Mouse (Mus musculus): ENCODE measurements at regions not wholly inside any gene's neighbourhood (a gene's known extent, or its start where the extent isn't known, plus 50 kb on each side); places are given as distances from the start of the nearest gene placed in this dataset.

DNA sequence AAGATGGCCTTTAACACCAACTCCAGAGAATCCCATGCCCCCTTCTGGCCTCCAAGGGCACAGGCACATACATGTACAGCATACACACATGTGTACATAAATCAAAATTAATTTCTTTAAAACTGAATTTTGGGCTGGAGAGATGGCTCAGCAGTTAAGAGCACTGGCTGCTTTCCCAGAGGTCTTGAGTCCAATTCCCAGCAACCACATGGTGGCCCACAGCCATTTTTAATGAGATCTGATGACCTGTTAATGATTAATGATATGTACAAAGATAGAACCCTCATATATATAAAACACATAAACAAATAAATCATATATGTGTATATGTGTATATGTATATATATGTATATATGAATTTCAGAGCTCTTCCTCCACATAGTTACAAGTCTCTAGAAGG is 66.8 kb downstream of the Rplp1 start:
- H3K4me2 ChIP-seq (ENCODE audit: low read depth, low read length): no peak overlapping the region
- no peaks in the 10 kb centered on the region for H3K4me1 ChIP-seq (ENCODE audit: control insufficient read depth, insufficient read depth, low read length)
- no peaks in the 10 kb centered on the region for H3K9me3 ChIP-seq (ENCODE audit: control insufficient read depth, low read length)
- no peaks in the 10 kb centered on the region for H3K27me3 ChIP-seq (replicated peaks; ENCODE audit: control insufficient read depth, insufficient read depth, low read length)
- H3K4me3 ChIP-seq (ENCODE audit: low read depth, low read length): no peak overlapping the region
- H3K36me3 ChIP-seq (ENCODE audit: control insufficient read depth, insufficient read depth, low read length): no peaks in the 10 kb centered on the region
- ATAC-seq (ENCODE audit: low read depth): no peak
- DNase-seq (ENCODE audit: low spot score): no peak
- no peak overlapping the region for H3K9ac ChIP-seq (ENCODE audit: low read depth, low read length)
- H3K27ac ChIP-seq (replicated peaks; ENCODE audit: low read depth, low read length): no peak overlapping the region

DNA sequence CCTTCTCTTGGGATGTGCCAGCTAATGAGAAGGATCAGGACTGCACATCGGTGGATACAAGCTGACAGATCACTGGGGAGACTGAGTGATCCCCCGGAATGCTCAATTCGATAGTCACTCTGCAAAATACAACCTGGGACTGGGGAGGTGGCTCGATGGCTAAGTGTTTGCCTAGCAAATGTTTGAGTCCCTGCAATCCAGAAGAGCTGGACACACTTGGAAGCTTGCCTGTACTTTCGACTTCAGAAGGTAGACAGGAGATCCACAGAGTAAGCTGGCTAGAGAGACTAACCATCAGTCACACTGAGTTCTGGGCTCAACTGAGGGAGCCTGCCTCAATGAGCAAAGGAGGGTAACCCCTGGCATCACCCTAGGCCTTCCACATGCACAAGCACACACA is 69.7 kb downstream of the Rplp1 start:
- no peak overlapping the region for H3K4me3 ChIP-seq (ENCODE audit: low read depth, low read length)
- H3K9ac ChIP-seq (ENCODE audit: low read depth, low read length): no peak overlapping the region
- DNase-seq (ENCODE audit: low spot score) (no peak), ATAC-seq (ENCODE audit: low read depth) (no peak)
- H3K4me1 ChIP-seq (ENCODE audit: control insufficient read depth, insufficient read depth, low read length): no peaks in the 10 kb centered on the region
- 75% methylated on average over 5 of the region's 5 CpGs for WGBS
- H3K9me3 ChIP-seq (ENCODE audit: control insufficient read depth, low read length): no peaks in the 10 kb centered on the region
- no peak overlapping the region for H3K4me2 ChIP-seq (ENCODE audit: low read depth, low read length)
- no peaks in the 10 kb centered on the region for H3K36me3 ChIP-seq (ENCODE audit: control insufficient read depth, insufficient read depth, low read length)
- H3K27ac ChIP-seq (replicated peaks; ENCODE audit: low read depth, low read length): no peak overlapping the region
- no peaks in the 10 kb centered on the region for H3K27me3 ChIP-seq (replicated peaks; ENCODE audit: control insufficient read depth, insufficient read depth, low read length)

DNA sequence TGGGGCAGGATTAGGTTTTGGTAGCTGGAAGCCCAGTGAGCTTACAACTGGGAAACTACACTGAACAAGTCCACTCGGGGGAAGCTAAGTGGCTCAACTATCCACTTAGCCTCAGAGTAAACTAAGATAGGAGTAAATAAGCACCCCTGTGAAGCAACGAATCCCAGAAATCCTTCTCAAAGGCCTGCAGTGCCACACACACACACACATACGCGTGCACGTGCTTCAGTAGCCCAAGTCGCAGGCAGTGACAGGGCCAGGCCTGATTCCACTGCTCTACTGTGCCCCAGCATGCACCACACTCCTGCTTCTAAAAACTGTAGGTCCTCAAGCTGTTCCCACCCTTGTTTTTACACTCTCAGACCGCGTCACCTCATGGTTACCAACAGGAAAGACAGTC is 70.2 kb downstream of the Rplp1 start:
- Histone ChIP-seq H3K27ac (replicated peaks; ENCODE audit: low read depth, low read length) (no peak overlapping the region), H3K27me3 (replicated peaks; ENCODE audit: control insufficient read depth, insufficient read depth, low read length) (no peaks in the 10 kb centered on the region), H3K36me3 (ENCODE audit: control insufficient read depth, insufficient read depth, low read length) (no peaks in the 10 kb centered on the region), H3K9ac (ENCODE audit: low read depth, low read length) (no peak overlapping the region), H3K4me2 (ENCODE audit: low read depth, low read length) (no peak overlapping the region), H3K4me3 (ENCODE audit: low read depth, low read length) (no peak overlapping the region), H3K4me1 (ENCODE audit: control insufficient read depth, insufficient read depth, low read length) (no peaks in the 10 kb centered on the region), H3K9me3 (ENCODE audit: control insufficient read depth, low read length) (no peaks in the 10 kb centered on the region)
- DNase-seq (ENCODE audit: low spot score) (no peak), ATAC-seq (ENCODE audit: low read depth) (no peak)
- 67% methylated on average over 8 of the region's 8 CpGs for WGBS

DNA sequence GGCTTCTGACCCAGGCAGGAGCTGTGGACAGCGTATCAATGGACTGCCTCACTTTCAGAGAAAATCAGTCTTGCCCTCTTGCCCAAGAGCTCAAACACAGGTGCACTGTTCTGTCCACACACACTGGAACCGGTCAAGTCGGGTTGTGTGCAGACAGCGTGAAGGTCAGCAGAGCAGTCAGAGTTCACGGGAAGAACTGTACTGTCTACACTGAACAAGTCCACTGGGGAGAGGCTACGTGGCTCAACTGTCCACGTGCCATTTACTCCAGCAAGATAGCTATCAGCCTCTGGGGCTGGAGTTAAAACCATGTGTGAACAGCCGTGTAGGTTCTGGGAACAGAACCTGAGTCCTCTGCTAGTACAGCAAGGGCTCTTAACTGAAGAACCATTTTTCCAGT is 70.8 kb downstream of the Rplp1 start:
- WGBS: 82% methylated on average over 8 of the region's 8 CpGs
- ATAC-seq (ENCODE audit: low read depth): no peak
- H3K27me3 ChIP-seq (replicated peaks; ENCODE audit: control insufficient read depth, insufficient read depth, low read length): no peaks in the 10 kb centered on the region
- H3K4me3 ChIP-seq (ENCODE audit: low read depth, low read length): no peak overlapping the region
- no peak for DNase-seq (ENCODE audit: low spot score)
- no peak overlapping the region for H3K4me2 ChIP-seq (ENCODE audit: low read depth, low read length)
- no peaks in the 10 kb centered on the region for H3K9me3 ChIP-seq (ENCODE audit: control insufficient read depth, low read length)
- no peak overlapping the region for H3K9ac ChIP-seq (ENCODE audit: low read depth, low read length)
- no peaks in the 10 kb centered on the region for H3K36me3 ChIP-seq (ENCODE audit: control insufficient read depth, insufficient read depth, low read length)
- no peaks in the 10 kb centered on the region for H3K4me1 ChIP-seq (ENCODE audit: control insufficient read depth, insufficient read depth, low read length)
- H3K27ac ChIP-seq (replicated peaks; ENCODE audit: low read depth, low read length): no peak overlapping the region

DNA sequence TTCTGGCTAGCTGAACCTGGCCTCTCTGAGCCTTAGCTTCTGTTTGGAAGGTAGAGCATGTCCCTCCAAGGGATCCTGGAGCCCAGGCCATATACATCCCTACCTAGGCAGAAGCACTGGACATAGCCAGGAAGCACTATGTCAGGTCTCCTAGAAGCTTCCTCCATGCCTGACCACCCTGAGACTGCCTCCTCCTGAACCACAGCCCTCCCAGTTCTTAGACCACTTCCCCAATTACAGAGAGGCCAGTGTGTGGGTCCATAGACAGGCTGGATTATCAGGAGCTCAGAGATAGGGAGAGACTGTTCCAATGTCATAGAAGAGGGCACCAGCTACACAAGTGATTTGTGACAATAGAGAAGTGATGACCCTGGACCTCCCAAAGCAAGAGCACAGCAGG is 72.0 kb downstream of the Rplp1 start:
- H3K9me3 ChIP-seq (ENCODE audit: control insufficient read depth, low read length): no peaks in the 10 kb centered on the region
- no peak for DNase-seq (ENCODE audit: low spot score)
- no peak for ATAC-seq (ENCODE audit: low read depth)
- H3K4me2 ChIP-seq (ENCODE audit: low read depth, low read length): no peak overlapping the region
- no peaks in the 10 kb centered on the region for H3K27me3 ChIP-seq (replicated peaks; ENCODE audit: control insufficient read depth, insufficient read depth, low read length)
- H3K4me1 ChIP-seq (ENCODE audit: control insufficient read depth, insufficient read depth, low read length): no peaks in the 10 kb centered on the region
- H3K9ac ChIP-seq (ENCODE audit: low read depth, low read length): no peak overlapping the region
- H3K4me3 ChIP-seq (ENCODE audit: low read depth, low read length): no peak overlapping the region
- H3K36me3 ChIP-seq (ENCODE audit: control insufficient read depth, insufficient read depth, low read length): no peaks in the 10 kb centered on the region
- H3K27ac ChIP-seq (replicated peaks; ENCODE audit: low read depth, low read length): no peak overlapping the region

DNA sequence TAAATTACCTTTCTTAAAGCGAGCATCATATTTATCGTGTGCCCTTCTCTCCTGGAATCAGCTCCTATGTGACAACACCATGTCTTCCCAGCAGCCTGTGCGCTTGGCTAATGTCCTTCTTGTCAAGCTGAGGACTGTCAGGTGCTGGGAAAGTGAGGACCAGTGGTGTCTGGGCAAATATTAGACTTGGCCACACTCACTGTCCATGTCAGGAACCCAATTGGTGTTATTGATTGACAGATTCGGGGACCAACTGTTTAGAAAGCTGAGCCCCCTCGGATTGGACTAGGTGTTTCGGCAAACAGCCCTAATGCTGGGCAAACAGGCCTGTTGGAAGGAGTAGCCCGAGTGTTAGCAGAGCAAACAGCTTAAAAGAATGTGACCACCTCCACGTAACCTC is 73.1 kb downstream of the Rplp1 start:
- ATAC-seq (ENCODE audit: low read depth) (no peak), DNase-seq (ENCODE audit: low spot score) (no peak)
- Histone ChIP-seq H3K4me3 (ENCODE audit: low read depth, low read length) (no peak overlapping the region), H3K9me3 (ENCODE audit: control insufficient read depth, low read length) (no peaks in the 10 kb centered on the region), H3K27ac (replicated peaks; ENCODE audit: low read depth, low read length) (no peak overlapping the region), H3K27me3 (replicated peaks; ENCODE audit: control insufficient read depth, insufficient read depth, low read length) (no peaks in the 10 kb centered on the region), H3K9ac (ENCODE audit: low read depth, low read length) (no peak overlapping the region), H3K4me1 (ENCODE audit: control insufficient read depth, insufficient read depth, low read length) (no peaks in the 10 kb centered on the region), H3K4me2 (ENCODE audit: low read depth, low read length) (no peak overlapping the region), H3K36me3 (ENCODE audit: control insufficient read depth, insufficient read depth, low read length) (no peaks in the 10 kb centered on the region)
- WGBS: 81% methylated on average over 8 of the region's 8 CpGs

DNA sequence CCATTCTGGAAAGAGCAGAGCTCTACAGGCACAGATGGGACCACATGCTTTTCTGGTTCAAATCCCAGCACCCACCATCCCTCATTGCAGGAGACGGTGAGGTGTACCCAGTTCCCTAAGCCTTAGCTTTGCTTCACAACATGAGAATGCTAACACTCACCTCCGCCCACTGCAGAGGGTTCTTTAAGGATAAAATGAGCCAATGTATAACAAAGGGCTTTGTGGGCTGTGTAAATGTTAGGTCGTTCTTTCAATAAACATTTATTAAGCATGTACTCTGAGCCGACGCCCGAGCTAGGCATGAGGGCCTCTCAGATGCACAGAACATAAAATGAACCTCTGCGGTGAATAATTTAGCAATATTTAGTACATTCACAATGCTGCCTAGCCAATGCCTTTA is 74.0 kb downstream of the Rplp1 start:
- ATAC-seq (ENCODE audit: low read depth) (no peak), DNase-seq (ENCODE audit: low spot score) (no peak)
- no peak overlapping the region for H3K4me2 ChIP-seq (ENCODE audit: low read depth, low read length)
- H3K4me3 ChIP-seq (ENCODE audit: low read depth, low read length): no peak overlapping the region
- H3K27ac ChIP-seq (replicated peaks; ENCODE audit: low read depth, low read length): no peak overlapping the region
- H3K36me3 ChIP-seq (ENCODE audit: control insufficient read depth, insufficient read depth, low read length): no peaks in the 10 kb centered on the region
- no peaks in the 10 kb centered on the region for H3K27me3 ChIP-seq (replicated peaks; ENCODE audit: control insufficient read depth, insufficient read depth, low read length)
- 78% methylated on average over 7 of the region's 7 CpGs for WGBS
- no peaks in the 10 kb centered on the region for H3K9me3 ChIP-seq (ENCODE audit: control insufficient read depth, low read length)
- no peaks in the 10 kb centered on the region for H3K4me1 ChIP-seq (ENCODE audit: control insufficient read depth, insufficient read depth, low read length)
- H3K9ac ChIP-seq (ENCODE audit: low read depth, low read length): no peak overlapping the region

DNA sequence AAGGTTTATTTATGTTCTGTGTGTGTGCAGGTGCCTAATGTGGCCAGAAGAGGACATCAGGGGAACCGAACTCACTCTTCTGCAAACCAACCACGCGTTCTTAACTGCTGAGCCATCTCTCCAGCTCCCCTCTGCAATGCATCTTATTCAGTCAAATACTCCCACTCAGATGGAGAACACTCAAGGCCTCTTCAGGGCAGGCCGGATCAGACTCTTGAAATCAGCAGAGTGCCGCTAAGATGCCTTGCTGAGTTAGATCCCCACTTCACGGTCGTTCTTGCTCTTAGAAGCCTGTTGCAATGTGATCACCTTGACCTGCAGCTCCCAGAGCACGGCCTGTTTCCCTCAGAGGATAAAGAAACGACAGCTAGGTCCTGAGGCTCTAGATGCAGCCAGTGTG is 81.1 kb downstream of the Rplp1 start:
- no peak overlapping the region for H3K4me2 ChIP-seq (ENCODE audit: low read depth, low read length)
- no peaks in the 10 kb centered on the region for H3K36me3 ChIP-seq (ENCODE audit: control insufficient read depth, insufficient read depth, low read length)
- no peak for DNase-seq (ENCODE audit: low spot score)
- no peaks in the 10 kb centered on the region for H3K9me3 ChIP-seq (ENCODE audit: control insufficient read depth, low read length)
- H3K4me3 ChIP-seq (ENCODE audit: low read depth, low read length): no peak overlapping the region
- no peak for ATAC-seq (ENCODE audit: low read depth)
- no peaks in the 10 kb centered on the region for H3K27me3 ChIP-seq (replicated peaks; ENCODE audit: control insufficient read depth, insufficient read depth, low read length)
- WGBS: 72% methylated on average over 9 of the region's 9 CpGs
- no peaks in the 10 kb centered on the region for H3K4me1 ChIP-seq (ENCODE audit: control insufficient read depth, insufficient read depth, low read length)
- H3K9ac ChIP-seq (ENCODE audit: low read depth, low read length): no peak overlapping the region
- no peak overlapping the region for H3K27ac ChIP-seq (replicated peaks; ENCODE audit: low read depth, low read length)

DNA sequence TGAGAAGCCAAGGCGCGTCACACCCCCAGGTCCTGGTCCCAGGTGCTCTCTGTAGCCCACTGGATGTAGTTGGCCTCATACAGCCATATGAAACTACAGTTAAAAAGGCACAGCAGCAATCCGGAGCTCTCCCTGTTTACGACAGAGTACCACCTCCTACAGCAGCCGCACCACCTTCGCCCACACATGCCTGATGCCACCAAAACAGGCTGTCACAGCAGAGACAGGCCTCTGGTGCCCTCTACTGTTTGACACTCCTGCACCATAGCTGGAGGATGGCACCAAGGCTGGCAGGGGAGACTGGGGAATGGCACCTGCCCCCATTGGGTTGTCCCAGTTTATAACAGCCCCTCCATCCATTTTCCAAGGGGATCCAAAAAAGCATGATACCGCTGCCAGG is 84.1 kb downstream of the Rplp1 start:
- no peaks in the 10 kb centered on the region for H3K36me3 ChIP-seq (ENCODE audit: control insufficient read depth, insufficient read depth, low read length)
- H3K9me3 ChIP-seq (ENCODE audit: control insufficient read depth, low read length): no peaks in the 10 kb centered on the region
- no peak overlapping the region for H3K4me2 ChIP-seq (ENCODE audit: low read depth, low read length)
- 75% methylated on average over 7 of the region's 7 CpGs for WGBS
- no peaks in the 10 kb centered on the region for H3K27me3 ChIP-seq (replicated peaks; ENCODE audit: control insufficient read depth, insufficient read depth, low read length)
- no peak overlapping the region for H3K27ac ChIP-seq (replicated peaks; ENCODE audit: low read depth, low read length)
- peak; percentile 68 for ATAC-seq (ENCODE audit: low read depth)
- no peak overlapping the region for H3K9ac ChIP-seq (ENCODE audit: low read depth, low read length)
- peak; percentile 56 for DNase-seq (ENCODE audit: low spot score)
- H3K4me3 ChIP-seq (ENCODE audit: low read depth, low read length): no peak overlapping the region
- H3K4me1 ChIP-seq (ENCODE audit: control insufficient read depth, insufficient read depth, low read length): peaks cover 5% of the 10 kb centered on the region; the same call in 1 of the 2 replicates
